Mouse (Mus musculus) hindbrain, embryonic 10.5 days (tissue): ENCODE data around the gene Nck2. TPM values are rescaled to one million over a fixed set of nuclear protein-coding genes. Genes with fewer than 3 reads are reported as not detected.

Source experiments
- DNase-seq: peaks from one replicate; pipeline ENCODE4 v3.0.0-alpha.2; 2017; ENCODE audit warnings: low spot score
- H3K27ac ChIP-seq: fragments of 300-500 bp; sonication (generic); 2 replicates; pipeline ENCODE4 v1.5.1; 2016; ENCODE audit warnings: mild to moderate bottlenecking, moderate library complexity
- H3K27me3 ChIP-seq: fragments of 300-500 bp; sonication (generic); 2 replicates; pipeline ENCODE4 v1.6.1; 2016; ENCODE audit warnings: mild to moderate bottlenecking; ENCODE audit not compliant: poor library complexity, insufficient read depth, severe bottlenecking
- H3K36me3 ChIP-seq: fragments of 300-500 bp; sonication (generic); 2 replicates; pipeline ENCODE4 v1.6.1; 2016; ENCODE audit warnings: mild to moderate bottlenecking, moderate library complexity
- H3K4me1 ChIP-seq: fragments of 300-500 bp; sonication (generic); replicated peaks from 2 replicates; pipeline ENCODE4 v1.6.1; 2016; ENCODE audit warnings: mild to moderate bottlenecking
- H3K4me3 ChIP-seq: fragments of 300-500 bp; sonication (generic); 2 replicates; pipeline ENCODE4 v1.5.1; 2016; ENCODE audit warnings: mild to moderate bottlenecking, moderate library complexity
- H3K9me3 ChIP-seq: fragments of 300-500 bp; sonication (generic); 2 replicates; pipeline ENCODE4 v1.6.1; 2016; ENCODE audit warnings: mild to moderate bottlenecking, moderate library complexity
- WGBS: fragments of 180-500 bp; shearing (Covaris S2); methylation state at CpG from one replicate; pipeline ENCODE4 v1.1.7; 2016; 5-methylcytosine and 5-hydroxymethylcytosine counted together
- polyA plus RNA-seq: library from polyadenylated mRNA; unstranded; fragments of >200 nt; fragmentation: Nextera tagmentation; extraction: Ambion mirVana; gene quantifications from 2 replicates; pipeline ENCODE4 v1.2.1, GENCODE M21; 2016

Nck2 gene
- polyA plus RNA-seq, 1 experiment from 2014 or later: 39.5 TPM

DNA sequence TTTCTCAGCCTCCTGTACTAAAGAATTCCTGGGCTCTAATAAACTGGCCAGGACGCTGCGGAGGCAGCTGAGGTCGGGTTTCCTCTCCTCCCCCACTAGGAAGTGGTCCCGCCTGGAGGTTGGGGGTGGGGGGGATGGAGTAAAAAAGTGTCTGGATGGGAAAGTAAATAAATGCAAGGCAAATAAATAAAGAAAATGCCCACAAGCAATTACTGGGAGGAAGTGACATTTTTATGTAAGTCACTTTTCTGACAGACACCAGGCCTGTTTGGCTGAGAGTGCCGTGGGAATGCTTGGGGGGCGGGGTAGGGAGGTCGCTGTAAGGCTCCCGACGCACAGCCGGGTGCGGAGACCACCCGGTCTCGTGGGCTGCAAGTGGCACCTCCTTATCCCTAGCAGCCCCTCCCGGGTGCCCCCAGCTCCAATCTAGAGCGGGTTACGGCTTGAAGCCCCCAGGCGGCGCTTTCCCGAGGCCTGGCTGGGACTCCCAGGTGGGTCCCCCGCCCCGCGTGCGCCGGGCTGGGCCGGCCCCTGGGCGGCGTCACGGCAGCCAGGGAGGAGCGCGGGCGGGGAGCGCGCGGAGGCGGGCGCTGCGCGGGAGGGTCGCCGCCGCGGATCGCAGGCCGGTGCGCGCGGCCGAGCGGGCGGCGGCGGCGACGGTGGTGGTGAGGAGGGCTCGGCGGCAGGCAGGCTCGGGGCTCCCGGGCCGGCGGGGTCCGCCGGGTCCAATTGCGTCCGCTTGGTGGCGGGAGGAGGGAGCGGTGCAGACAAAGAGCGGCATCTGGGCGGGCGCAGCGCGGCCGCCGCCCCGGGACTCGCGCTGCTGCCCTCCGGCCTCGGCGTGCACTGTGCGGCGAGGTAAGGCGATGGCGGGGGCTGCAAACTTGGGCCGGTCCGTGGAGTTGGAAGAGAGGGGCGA lies 1.1 kb downstream of the Nck2 start:
- Histone ChIP-seq H3K4me1 (peaks cover 24% of the 10 kb centered on the region), H3K27me3 (no peaks in the 10 kb centered on the region; the same call in 1 of the 2 replicates), H3K4me3 (peak overlapping the region; percentile 98), H3K36me3 (no peaks in the 10 kb centered on the region), H3K9me3 (no peaks in the 10 kb centered on the region), H3K27ac (peak overlapping the region; percentile 99)
- WGBS: under 1% methylated on average over 84 of the region's 86 CpGs
- peak; percentile 82 for DNase-seq

DNA sequence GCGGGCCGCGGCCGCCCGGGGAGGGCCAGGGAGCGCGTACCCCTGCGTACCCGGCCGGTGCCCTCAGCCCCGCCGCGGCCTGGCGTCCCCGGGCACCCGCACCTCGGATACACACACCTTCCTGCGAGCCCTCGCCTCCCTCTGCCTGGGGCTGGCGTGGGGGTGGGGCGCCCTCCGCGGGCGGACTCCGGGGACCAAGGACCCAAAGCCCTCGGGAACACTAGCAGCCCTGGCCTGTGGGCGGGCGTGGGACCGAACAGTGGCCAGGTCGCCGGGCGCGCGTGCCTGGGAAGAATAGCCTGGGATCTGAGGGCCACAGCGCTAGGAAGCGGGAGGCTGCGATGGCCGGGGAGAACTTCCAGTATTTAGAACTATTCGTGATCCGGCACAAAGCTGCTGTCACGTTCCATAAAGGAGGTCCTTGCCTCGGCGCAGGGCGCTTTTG lies 1.7 kb downstream of the Nck2 start:
- peak overlapping the region; percentile 98 for H3K4me3 ChIP-seq
- H3K36me3 ChIP-seq: no peaks in the 10 kb centered on the region
- WGBS: under 1% methylated on average over 40 of the region's 44 CpGs
- H3K4me1 ChIP-seq: peaks cover 29% of the 10 kb centered on the region
- H3K9me3 ChIP-seq: no peaks in the 10 kb centered on the region
- H3K27me3 ChIP-seq: no peaks in the 10 kb centered on the region; the same call in 1 of the 2 replicates
- DNase-seq: peak; percentile 77
- H3K27ac ChIP-seq: peak overlapping the region; percentile 99

GRCm38 (mm10) chr1:43446731-43447601 lies 2.6 kb downstream of the Nck2 start:
- Histone ChIP-seq H3K36me3 (no peaks in the 10 kb centered on the region), H3K4me3 (peak overlapping the region; percentile 98), H3K9me3 (no peaks in the 10 kb centered on the region), H3K27ac (peak overlapping the region; percentile 99), H3K4me1 (peaks cover 31% of the 10 kb centered on the region), H3K27me3 (no peaks in the 10 kb centered on the region; the same call in 1 of the 2 replicates)
- 23% methylated on average over 16 of the region's 16 CpGs for WGBS
- DNase-seq: peak; percentile 53

DNA sequence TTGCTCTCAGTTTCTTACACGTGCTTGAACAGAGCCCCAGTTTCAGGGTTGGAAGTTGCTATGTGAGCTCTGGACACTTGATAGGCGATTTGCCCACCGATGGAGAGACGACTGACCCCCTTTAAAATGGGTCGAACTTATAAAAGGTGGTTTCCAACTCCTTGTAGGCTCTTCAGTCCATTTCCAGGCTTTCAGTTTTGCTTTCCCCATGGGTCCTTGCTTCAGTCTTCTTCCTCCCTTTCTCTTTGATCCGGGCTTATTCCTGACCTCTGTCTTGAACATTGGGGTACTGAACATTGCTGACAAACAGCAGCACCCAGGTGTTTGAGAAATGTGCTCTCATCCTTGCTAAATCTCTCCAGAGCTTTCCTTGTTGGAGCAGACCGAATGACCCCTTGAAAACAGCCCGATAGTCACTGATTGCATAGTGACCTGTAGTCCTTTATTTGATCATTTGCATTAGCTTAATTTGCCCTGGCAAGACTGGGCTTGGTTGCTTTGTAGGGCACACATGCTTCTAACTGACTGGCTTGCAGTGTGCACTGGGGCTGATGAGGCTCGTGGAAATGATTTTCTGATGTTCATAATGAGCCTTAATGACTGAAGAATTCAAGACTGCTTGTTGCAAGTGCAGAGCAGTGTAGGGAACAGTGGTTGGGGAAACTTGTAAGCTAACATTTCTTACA lies 3.4 kb downstream of the Nck2 start:
- 67% methylated on average over 9 of the region's 9 CpGs for WGBS
- Histone ChIP-seq H3K9me3 (no peaks in the 10 kb centered on the region), H3K27ac (no peak overlapping the region), H3K4me1 (peaks cover 33% of the 10 kb centered on the region), H3K36me3 (0 out of 2 replicates have a peak, but pooled peaks cover 2% of the 10 kb centered on the region), H3K4me3 (peak overlapping the region; percentile 98), H3K27me3 (no peaks in the 10 kb centered on the region; the same call in 1 of the 2 replicates)
- DNase-seq: no peak

GRCm38 (mm10) chr1:43450811-43451210 lies 6.4 kb downstream of the Nck2 start:
- no peak overlapping the region for H3K27ac ChIP-seq
- no peaks in the 10 kb centered on the region for H3K9me3 ChIP-seq
- no peak overlapping the region for H3K4me3 ChIP-seq
- 89% methylated on average over 1 of the region's 1 CpGs for WGBS
- H3K4me1 ChIP-seq: peaks cover 34% of the 10 kb centered on the region
- no peak for DNase-seq
- no peaks in the 10 kb centered on the region for H3K27me3 ChIP-seq
- H3K36me3 ChIP-seq: 0 out of 2 replicates have a peak, but pooled peaks cover 5% of the 10 kb centered on the region

GRCm38 (mm10) chr1:43453683-43454082 lies 9.3 kb downstream of the Nck2 start:
- no peaks in the 10 kb centered on the region for H3K27me3 ChIP-seq
- peaks cover 18% of the 10 kb centered on the region for H3K4me1 ChIP-seq
- 90% methylated on average over 3 of the region's 3 CpGs for WGBS
- no peak for DNase-seq
- H3K4me3 ChIP-seq: no peak overlapping the region
- no peaks in the 10 kb centered on the region for H3K9me3 ChIP-seq
- H3K36me3 ChIP-seq: 0 out of 2 replicates have a peak, but pooled peaks cover 5% of the 10 kb centered on the region
- no peak overlapping the region for H3K27ac ChIP-seq

- Histone ChIP-seq H3K4me3 (no peak overlapping the region), H3K27me3 (no peaks in the 10 kb centered on the region), H3K27ac (no peak overlapping the region), H3K36me3 (0 out of 2 replicates have a peak, but pooled peaks cover 5% of the 10 kb centered on the region), H3K4me1 (peaks cover 18% of the 10 kb centered on the region), H3K9me3 (no peaks in the 10 kb centered on the region)
- no peak for DNase-seq
- 92% methylated on average over 8 of the region's 8 CpGs for WGBS
Observed at GRCm38 (mm10) chr1:43454741-43455140, 10.4 kb downstream of the Nck2 start.

GRCm38 (mm10) chr1:43455196-43455595 lies 10.8 kb downstream of the Nck2 start:
- Histone ChIP-seq H3K4me3 (no peak overlapping the region), H3K4me1 (peaks cover 18% of the 10 kb centered on the region), H3K27ac (no peak overlapping the region), H3K9me3 (no peaks in the 10 kb centered on the region), H3K36me3 (0 out of 2 replicates have a peak, but pooled peaks cover 5% of the 10 kb centered on the region), H3K27me3 (no peaks in the 10 kb centered on the region)
- WGBS: 92% methylated on average over 1 of the region's 1 CpGs
- no peak for DNase-seq

- peaks cover 10% of the 10 kb centered on the region for H3K4me1 ChIP-seq
- no peak for DNase-seq
- no peaks in the 10 kb centered on the region for H3K27me3 ChIP-seq
- H3K9me3 ChIP-seq: no peaks in the 10 kb centered on the region
- H3K36me3 ChIP-seq: peaks cover 22% of the 10 kb centered on the region
- H3K4me3 ChIP-seq: no peak overlapping the region
- H3K27ac ChIP-seq: no peak overlapping the region
- 87% methylated on average over 7 of the region's 7 CpGs for WGBS
Observed at GRCm38 (mm10) chr1:43457012-43457766, 12.8 kb downstream of the Nck2 start.

DNA sequence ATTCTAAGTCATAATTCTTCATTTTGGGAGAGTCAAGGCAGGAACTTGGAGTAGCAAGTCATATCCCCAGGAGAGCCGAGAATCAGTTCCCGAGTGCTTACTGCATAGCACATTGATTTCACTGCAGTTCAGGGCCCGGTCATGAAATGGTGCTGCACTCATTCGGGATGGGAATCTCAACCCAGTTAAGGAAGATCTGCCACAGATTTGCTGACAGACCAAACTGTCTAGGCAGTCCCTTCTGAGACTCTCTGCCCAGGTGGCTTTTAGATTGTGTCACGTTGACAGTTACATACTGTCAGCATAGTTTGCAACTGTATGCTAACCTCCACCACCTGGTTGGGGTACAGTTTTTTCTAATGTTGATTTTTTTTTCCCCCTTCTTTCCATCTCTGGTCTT lies 16.1 kb downstream of the Nck2 start:
- WGBS: 92% methylated on average over 5 of the region's 5 CpGs
- Histone ChIP-seq H3K4me3 (no peak overlapping the region), H3K36me3 (peaks cover 16% of the 10 kb centered on the region), H3K27ac (no peak overlapping the region), H3K9me3 (no peaks in the 10 kb centered on the region), H3K27me3 (no peaks in the 10 kb centered on the region), H3K4me1 (no peaks in the 10 kb centered on the region)
- DNase-seq: no peak

- Histone ChIP-seq H3K9me3 (no peaks in the 10 kb centered on the region), H3K36me3 (peaks cover 16% of the 10 kb centered on the region), H3K4me1 (no peaks in the 10 kb centered on the region; the same call in 1 of the 2 replicates), H3K27me3 (no peaks in the 10 kb centered on the region), H3K27ac (no peak overlapping the region), H3K4me3 (no peak overlapping the region)
- 88% methylated on average over 4 of the region's 4 CpGs for WGBS
- no peak for DNase-seq
Observed at GRCm38 (mm10) chr1:43462666-43463065, 18.3 kb downstream of the Nck2 start.
